Mouse (Mus musculus) layer of hippocampus, adult 18-20 months (tissue): ENCODE data around the gene Zfp36. TPM values are rescaled to one million over a fixed set of nuclear protein-coding genes. Genes with fewer than 3 reads are reported as not detected.

ENCODE experiments used
- DNase-seq, 2 experiments: peaks; one replicate each; pipeline ENCODE4 v3.0.0; 2022; ENCODE audit warnings: low spot score in 2 of 2
- total RNA-seq, 2 experiments: library from RNA; stranded (reverse); gene quantifications; 2 replicates each; pipeline ENCODE4 v1.2.3; 2021

Gene Zfp36
- total RNA-seq, 2 experiments from 2014 or later: 3.5 to 3.7 TPM

- peak in 1 of 2 experiments; percentile 37 for DNase-seq
Measured at GRCm38 (mm10) chr7:28339213-28339917, 40.7 kb downstream of the Zfp36 start.

DNA sequence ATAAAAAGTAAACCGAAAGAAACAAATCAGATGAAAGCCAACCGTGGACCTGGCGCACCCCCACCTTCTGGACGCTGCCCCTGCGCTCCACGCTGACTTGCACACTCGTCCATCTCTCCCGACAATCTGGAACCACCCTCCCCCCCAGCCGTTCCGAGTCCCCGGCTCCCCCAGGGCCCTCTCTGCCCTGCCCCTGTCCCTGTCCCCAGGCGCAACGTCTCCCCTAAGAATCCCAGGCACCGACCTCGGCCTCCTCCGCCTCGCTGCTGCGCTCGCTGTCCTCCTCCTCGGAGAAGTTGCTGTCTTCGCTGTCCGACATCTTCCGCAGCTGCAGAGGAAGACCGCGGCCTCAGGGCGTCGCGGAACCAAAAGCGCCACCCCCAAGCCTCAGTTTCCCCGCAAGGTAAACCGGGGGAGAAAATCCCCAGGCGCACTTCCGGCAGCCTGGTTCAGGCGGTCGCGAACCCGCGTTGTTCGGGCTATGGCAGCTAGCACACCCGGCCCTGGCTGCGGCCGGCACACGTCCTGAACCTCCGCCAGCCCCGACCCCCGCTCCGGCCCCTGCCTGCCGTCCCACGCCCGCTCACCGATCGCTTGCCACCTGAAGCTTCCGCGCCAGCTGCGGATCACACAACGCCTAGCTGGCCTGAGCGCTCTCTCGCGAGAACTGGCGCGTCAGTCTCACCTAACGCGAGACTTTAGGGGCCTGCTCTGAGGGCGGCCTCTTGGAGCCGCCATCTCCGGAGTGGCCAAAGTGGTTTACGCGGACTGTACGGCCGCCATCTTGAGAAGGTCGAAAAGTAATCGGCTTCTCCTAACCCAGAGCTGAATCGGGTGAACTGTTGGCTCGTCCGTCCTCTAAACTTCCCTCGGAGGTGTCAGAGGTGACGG is 41.7 kb downstream of the Zfp36 start, which contains the start of gene Supt5:
Supt5 (minus strand) TSS at position 639 of the 891 bp plus-strand sequence.
- peak; percentile 92 to 98 for DNase-seq

- no peak for DNase-seq
Measured at GRCm38 (mm10) chr7:28335471-28335870, 44.6 kb downstream of the Zfp36 start.

- DNase-seq: no peak
Measured at GRCm38 (mm10) chr7:28334534-28334933, 45.5 kb downstream of the Zfp36 start.

DNA sequence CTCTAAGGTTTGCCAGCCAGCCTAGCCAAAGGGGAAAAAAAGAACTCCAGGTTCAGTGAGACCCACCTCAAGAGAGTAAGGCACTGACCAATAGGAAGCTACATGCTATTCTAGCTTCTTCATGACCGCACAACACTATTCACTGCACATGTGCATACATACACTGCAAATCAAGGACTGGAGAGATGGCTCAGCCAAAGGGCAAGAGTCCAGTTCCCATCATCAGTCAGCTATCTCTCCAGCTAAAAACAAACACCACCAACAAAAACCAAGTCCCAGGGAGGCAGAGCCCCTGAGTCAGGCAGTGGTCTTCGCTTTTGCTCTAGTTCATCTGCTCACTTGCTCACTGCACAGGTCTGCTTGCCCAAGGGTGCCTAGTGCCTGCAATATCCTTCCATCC is 51.8 kb downstream of the Zfp36 start:
- DNase-seq: no peak

Other genes starting within 250 kb of the Zfp36 start
- gene Fbl, start 210.5 kb downstream of the Zfp36 start, total RNA-seq: 10 to 100 TPM; 43.0 to 46.4 TPM
- 10 to 100 TPM; 41.8 to 43.7 TPM for gene Dyrk1b, start 200.8 kb downstream of the Zfp36 start, total RNA-seq
- gene Eid2, start 112.4 kb downstream of the Zfp36 start, total RNA-seq: 10 to 100 TPM; 59.3 to 61.3 TPM
- gene Eid2b, start 102.5 kb downstream of the Zfp36 start, total RNA-seq: 10 to 100 TPM; 37.8 to 38.4 TPM
- gene Selenov, start 89.1 kb downstream of the Zfp36 start, total RNA-seq: under 1 TPM in 1 of 2 experiments, not detected in 1; 0.25 TPM
- 1 to 10 TPM; 2.1 to 2.6 TPM for gene Dll3, start 78.0 kb downstream of the Zfp36 start, total RNA-seq
- 10 to 100 TPM; 42.4 to 44.3 TPM for gene Timm50, start 68.2 kb downstream of the Zfp36 start, total RNA-seq
- 100 to 1,000 TPM; 116 to 119 TPM for gene Supt5, start 41.5 kb downstream of the Zfp36 start, total RNA-seq
- 100 to 1,000 TPM; 481 to 546 TPM for gene Rps16, start 29.6 kb downstream of the Zfp36 start, total RNA-seq
- gene Plekhg2, start 7.7 kb downstream of the Zfp36 start, total RNA-seq: 1 to 10 TPM; 4.8 to 5.1 TPM
- gene Med29, start 12.5 kb upstream of the Zfp36 start, total RNA-seq: 10 to 100 TPM; 21.4 to 22.1 TPM
- 10 to 100 TPM; 64.9 to 69.3 TPM for gene Paf1, start 12.7 kb upstream of the Zfp36 start, total RNA-seq
- 1 to 10 TPM; 2.2 to 2.4 TPM for gene Gmfg, start 57.2 kb upstream of the Zfp36 start, total RNA-seq
- gene Lrfn1, start 71.7 kb upstream of the Zfp36 start, total RNA-seq: 10 to 100 TPM; 75.5 to 81.1 TPM
- gene Ifnl2, start 130.2 kb upstream of the Zfp36 start, total RNA-seq: not detected
- gene Ifnl3, start 142.6 kb upstream of the Zfp36 start, total RNA-seq: not detected
- not detected for gene Sycn, start 160.6 kb upstream of the Zfp36 start, total RNA-seq
- under 1 TPM in 1 of 2 experiments, not detected in 1; 0.28 TPM for gene Nccrp1, start 167.0 kb upstream of the Zfp36 start, total RNA-seq
- gene Samd4b, start 217.9 kb upstream of the Zfp36 start, total RNA-seq: 10 to 100 TPM; 74.1 to 77.1 TPM
- 10 to 100 TPM; 12.7 to 14.6 TPM for gene Pak4, start 217.9 kb upstream of the Zfp36 start, total RNA-seq